Mouse (Mus musculus): ENCODE data around the gene Ehd3.
"Not testable (repeated sequence)": the region's sequence is repeated elsewhere in the genome, so short reads cannot be mapped to it uniquely, and the experiment has no call there.

Ehd3 gene

DNA sequence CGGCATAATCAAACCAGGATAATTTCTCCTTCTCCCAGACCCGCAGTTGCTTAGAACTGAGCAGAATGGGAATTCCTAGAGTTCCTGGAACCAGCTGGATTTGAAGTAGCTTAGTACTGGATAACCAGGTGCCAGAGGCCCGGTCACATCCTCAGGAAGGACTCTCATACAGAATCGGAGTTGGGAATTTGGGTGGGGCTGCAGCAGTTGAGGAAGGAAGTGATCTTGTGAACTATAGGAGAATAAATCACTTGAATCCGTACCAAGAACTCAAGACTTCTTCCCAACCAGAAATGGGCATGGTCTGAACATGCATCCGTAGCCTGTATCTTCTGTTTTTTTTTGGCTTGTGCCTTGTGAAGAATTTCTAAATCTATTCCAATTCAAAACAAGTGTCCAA lies 22.2 kb downstream of the Ehd3 start:
- no peak for DNase-seq (ENCODE audit: low spot score in 2 of 2)

- DNase-seq (ENCODE audit: low spot score in 2 of 2) = no peak
Observed at GRCm38 (mm10) chr17:73827446-73827845, 23.5 kb downstream of the Ehd3 start.

GRCm38 (mm10) chr17:73830511-73830910 lies 26.6 kb downstream of the Ehd3 start:
- DNase-seq (ENCODE audit: low spot score in 2 of 2) = no peak

GRCm38 (mm10) chr17:73831427-73831826 lies 27.5 kb downstream of the Ehd3 start:
- no peak for DNase-seq (ENCODE audit: low spot score in 2 of 2)

GRCm38 (mm10) chr17:73832901-73833300 lies 29.0 kb downstream of the Ehd3 start:
- DNase-seq (ENCODE audit: low spot score in 2 of 2) = no peak

GRCm38 (mm10) chr17:73833474-73833873 lies 29.5 kb downstream of the Ehd3 start:
- no peak for DNase-seq (ENCODE audit: low spot score in 2 of 2)

GRCm38 (mm10) chr17:73836601-73837000 lies 32.7 kb downstream of the Ehd3 start:
- no peak for DNase-seq (ENCODE audit: low spot score in 2 of 2)

DNA sequence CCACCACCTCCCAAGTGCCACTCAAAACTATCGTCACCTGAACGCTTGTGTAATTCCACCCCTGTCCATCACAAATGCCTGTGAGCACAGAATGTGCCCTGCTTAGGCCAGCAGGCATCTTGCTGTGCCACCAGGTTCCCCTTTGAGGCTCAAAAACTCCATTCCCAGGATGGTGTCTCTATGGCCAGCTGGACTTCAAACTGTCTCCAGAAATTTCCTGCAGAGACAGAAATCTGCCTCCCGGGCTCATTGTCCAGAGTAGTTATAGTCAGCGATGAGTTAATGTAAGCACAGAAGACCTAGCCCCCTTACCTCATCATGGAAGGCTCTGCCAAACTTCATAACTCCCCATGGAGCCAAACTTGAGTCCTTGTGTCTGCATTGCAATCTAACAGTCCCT lies 33.3 kb downstream of the Ehd3 start:
- DNase-seq (ENCODE audit: low spot score in 2 of 2) = no peak

DNA sequence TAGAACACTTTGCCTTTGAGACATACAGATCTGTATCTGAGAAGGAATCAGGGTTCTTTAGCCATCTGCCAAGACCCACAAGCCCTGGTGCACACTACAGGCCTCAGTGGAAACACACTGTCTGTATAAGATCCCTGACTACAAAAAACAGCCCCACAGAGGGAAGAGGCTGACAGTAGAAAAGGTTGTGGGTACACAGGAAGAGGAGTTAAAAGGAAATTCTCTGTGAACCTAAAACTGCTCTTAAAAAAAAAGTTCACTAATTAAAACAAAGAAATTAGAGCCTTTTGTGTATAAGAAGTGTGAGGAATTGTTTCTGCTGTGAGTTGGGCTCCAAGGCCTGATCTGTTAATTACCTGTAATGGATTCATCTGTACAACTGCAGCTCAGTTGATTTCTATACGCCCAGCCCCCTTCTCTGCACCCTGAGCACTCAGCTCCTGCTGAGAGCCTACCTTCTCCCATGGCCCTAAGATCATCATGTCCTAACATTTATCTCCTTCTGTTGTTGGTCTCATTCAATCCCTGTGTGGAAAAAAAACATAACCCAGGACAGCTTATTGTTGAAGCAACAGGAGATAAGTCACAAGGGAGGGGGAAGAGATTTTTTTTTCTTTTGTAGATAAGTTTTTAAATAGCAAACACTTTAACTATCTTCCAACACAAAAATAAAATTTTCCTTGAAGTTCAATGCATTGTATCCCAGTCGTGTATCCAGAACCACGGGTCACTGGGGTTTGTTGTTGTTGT lies 35.3 kb downstream of the Ehd3 start:
- DNase-seq (ENCODE audit: low spot score in 2 of 2) = no peak

GRCm38 (mm10) chr17:73839876-73840275 lies 35.9 kb downstream of the Ehd3 start:
- not testable (repeated sequence) for DNase-seq (ENCODE audit: low spot score in 2 of 2)

DNA sequence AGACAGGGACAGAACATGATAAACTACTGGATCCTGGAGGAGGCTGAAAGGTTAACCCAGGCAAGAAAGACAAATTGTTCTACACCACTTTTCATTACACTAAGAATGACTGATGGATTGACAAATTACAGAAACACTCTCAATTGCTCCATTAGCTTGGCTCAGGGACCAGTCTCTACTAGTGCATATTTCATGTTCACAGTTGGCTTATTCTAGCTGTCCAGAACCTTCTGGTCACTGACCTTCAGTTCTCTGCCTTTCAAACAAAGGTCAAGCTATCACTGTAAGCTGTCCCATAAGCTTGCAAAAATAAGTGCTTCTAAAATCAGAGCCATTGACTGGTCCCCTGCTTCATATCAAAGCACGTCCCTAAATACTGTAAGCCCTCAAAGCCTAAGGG lies 39.0 kb downstream of the Ehd3 start:
- DNase-seq (ENCODE audit: low spot score in 2 of 2) = no peak

GRCm38 (mm10) chr17:73845632-73846031 lies 41.7 kb downstream of the Ehd3 start:
- DNase-seq (ENCODE audit: low spot score in 2 of 2) = no peak

GRCm38 (mm10) chr17:73847399-73847798 lies 43.5 kb downstream of the Ehd3 start:
- no peak for DNase-seq (ENCODE audit: low spot score in 2 of 2)

GRCm38 (mm10) chr17:73853041-73853440 lies 49.1 kb downstream of the Ehd3 start:
- DNase-seq (ENCODE audit: low spot score in 2 of 2) = no peak

DNA sequence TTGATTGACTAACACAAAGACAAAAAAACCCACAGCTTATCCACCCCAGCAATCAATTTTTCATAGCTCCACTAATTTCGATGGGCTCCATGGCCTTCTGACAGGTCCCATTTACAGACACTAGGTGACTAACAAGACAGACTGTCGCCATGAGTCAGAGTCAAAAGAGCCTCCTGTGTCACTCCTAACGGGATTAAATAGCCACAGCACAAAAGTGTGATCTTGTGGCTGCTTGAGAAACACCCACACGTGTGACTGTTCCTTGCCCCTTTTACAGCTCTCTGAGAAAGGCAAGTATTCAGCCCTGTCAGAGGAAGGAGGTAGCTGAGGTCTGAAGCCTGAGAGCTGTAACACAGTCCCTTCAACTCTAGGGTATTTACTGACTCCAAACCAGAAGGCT lies 49.8 kb downstream of the Ehd3 start:
- DNase-seq (ENCODE audit: low spot score in 2 of 2) = no peak

DNA sequence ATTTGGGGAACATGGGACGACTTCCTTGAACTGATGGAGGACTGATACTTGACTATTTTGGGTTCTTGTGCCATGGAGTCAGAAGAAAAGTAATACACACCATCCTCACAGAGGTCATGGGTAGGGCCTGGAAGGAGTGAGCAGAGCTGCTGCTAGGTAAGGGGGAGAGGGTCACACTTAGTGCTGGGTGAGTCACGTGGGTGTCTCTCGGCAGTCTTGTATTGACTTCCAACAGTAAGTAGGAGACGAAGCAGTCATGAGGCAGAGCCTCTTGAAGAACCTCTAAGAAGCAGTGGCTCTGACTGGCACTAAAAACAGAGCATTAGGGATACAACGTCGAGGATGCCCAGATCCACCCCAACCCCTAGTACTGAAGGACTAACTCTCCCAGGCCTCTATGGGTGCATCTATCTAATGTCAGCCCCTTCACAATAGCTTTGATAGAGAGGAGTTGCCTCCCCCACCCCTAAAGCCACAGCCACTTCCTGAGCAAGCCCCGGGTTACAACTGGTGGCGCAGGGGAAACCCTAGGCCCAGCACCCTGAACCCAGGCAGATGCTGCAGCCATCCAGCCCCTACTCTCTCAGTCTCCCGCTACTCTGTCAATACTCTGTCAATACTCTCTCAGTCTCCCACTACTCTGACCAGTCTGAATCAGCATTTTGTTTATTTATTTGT lies 65.2 kb downstream of the Ehd3 start:
- DNase-seq (ENCODE audit: low spot score in 2 of 2) = no peak

- DNase-seq (ENCODE audit: low spot score in 2 of 2) = no peak
Observed at GRCm38 (mm10) chr17:73870956-73871605, 67.1 kb downstream of the Ehd3 start.

GRCm38 (mm10) chr17:73875268-73875667 lies 71.3 kb downstream of the Ehd3 start:
- DNase-seq (ENCODE audit: low spot score in 2 of 2) = no peak

DNA sequence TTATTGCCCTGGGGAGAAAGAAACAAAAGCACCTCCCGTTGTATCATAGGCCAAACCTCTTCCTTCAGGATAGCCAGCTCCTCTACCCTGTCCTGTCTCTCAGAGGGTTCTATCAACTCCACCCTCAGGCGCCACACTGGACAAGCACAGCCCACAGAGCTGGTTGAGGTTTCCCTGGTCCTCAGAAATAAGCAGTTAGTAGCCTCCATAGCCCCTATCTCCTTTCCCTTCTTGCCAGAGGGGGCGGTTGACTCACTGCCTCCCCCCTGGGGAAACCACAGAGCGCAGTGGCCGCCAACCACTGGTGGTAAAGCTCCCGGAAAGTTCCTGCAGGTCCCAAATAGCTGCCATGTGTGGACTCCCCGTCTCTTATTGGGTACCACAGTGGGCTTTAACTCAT lies 71.7 kb downstream of the Ehd3 start:
- DNase-seq (ENCODE audit: low spot score in 2 of 2) = no peak

DNA sequence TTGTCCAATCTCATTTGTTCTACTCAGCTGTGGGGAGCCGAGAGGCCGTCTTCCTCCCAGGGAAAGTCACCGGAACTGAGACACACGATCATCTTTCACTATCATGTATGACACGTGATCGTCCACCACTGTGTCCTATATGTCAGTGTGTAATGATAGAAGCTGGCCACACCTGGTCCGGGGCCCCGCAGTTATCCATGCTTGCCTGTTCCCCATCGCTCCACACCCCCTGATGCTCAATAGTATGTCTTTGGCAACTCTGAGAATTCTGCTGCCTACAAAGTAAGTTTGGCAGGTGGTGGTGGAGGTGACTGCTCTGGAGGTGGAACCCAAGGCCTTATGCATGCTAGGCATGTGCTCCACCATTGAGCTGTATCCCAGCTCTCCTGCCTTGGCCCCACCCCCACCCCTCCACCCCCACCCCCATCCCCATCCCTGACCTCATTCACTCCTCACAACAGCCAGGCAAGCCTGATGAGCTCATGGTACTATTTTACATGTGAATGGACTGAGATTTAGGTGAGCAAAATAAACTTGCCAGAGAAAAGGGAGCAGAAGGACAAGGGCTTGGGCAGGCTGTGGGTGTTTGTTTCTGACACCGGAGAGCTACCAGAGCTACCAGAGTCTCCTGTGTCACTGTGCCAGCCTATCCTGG lies 75.5 kb downstream of the Ehd3 start:
- no peak for DNase-seq (ENCODE audit: low spot score in 2 of 2)

- no peak for DNase-seq (ENCODE audit: low spot score in 2 of 2)
Observed at GRCm38 (mm10) chr17:73880286-73880685, 76.4 kb downstream of the Ehd3 start.

DNA sequence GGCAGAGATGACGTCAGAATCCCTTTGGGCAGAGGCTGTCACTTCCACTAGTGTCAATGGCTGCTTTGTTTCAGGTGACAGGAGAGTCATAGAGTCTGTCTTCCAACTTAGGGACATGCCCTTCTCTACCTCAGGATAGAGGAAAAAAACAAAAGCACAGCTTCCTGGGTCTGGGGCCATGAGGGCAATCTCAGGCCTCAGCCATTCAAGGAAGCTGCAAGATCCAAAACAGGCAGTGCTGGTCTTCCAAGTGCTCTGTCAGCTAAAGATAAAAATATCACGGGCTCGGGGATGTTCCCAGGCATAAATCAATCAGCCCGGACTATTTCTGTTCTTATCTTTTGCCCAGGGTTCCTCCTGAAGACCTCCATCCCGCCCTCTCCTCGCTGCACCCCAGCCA lies 77.4 kb downstream of the Ehd3 start:
- DNase-seq (ENCODE audit: low spot score in 2 of 2) = no peak

All from frontal cortex, postnatal 10 days (tissue).